Mouse (Mus musculus) G1E (cell line): ENCODE data around the gene Smim13.

Experiments
- CTCF ChIP-seq: IDR thresholded peaks from 2 replicates; pipeline ENCODE4 v1.5.1; 2012; ENCODE audit warnings: low read depth, low read length, inconsistent platforms, mixed read lengths
- GATA1 ChIP-seq: IDR thresholded peaks from 2 replicates; pipeline ENCODE4 v1.6.1; 2012; ENCODE audit warnings: borderline replicate concordance, low read length, inconsistent platforms, mixed read lengths
- GATA2 ChIP-seq: IDR thresholded peaks from 2 replicates; pipeline ENCODE4 v1.6.1; 2012; ENCODE audit warnings: low read depth, low read length, inconsistent platforms, borderline replicate concordance
- POLR2AphosphoS5 ChIP-seq: IDR thresholded peaks from 2 replicates; pipeline ENCODE4 v1.6.1; 2012; ENCODE audit warnings: low read depth, low read length, inconsistent platforms; ENCODE audit not compliant: insufficient replicate concordance
- TAL1 ChIP-seq: conservative IDR thresholded peaks from 2 replicates; pipeline ENCODE4 v1.6.1; 2012; ENCODE audit warnings: low read depth, low read length, inconsistent platforms, mixed read lengths

- TF ChIP-seq CTCF (no peak), TAL1 (no peak), GATA1 (no peak), POLR2AphosphoS5 (no peak), GATA2 (no peak)
Measured at GRCm38 (mm10) chr13:41232209-41232608, 17.4 kb upstream of the Smim13 start.
